ENCODE assay signal across 9 mouse cellular contexts in the genomic region with DNA sequence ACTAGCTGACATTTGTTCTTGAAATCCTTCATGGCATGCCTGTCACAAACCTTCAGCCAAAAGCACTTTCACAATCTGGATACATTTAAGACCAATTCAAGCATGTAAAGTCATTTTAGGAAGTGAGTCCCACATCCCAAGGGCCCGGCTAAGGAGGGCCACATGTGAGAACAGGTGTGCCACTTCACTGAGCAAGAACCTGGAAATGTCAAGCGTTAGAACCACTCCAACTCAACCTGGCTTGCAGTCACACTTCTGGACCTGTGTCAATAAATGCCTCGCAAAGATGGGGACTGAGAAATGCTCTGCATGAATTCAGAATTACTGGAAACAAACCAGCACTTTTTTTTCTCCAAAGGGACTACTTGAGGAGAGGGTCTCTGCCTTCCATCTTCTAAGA. TPM values are rescaled to one million over a fixed set of nuclear protein-coding genes. Genes with fewer than 3 reads are reported as not detected.
DNase-seq lines count a peak whose midpoint lies in the region; ATAC-seq and TF ChIP-seq lines count a peak whose summit lies in the region.
"Had no signal": no experiment of that assay in that cellular context is flagged by ENCODE, and none has a peak within 500 bp of the region (broad histone marks: within the 10 kb centered on the region; RNA-seq: fewer than 3 reads in every experiment).

No protein-coding gene starts in this region.

- no peak overlapping the region for H3K27ac ChIP-seq in hindbrain, postnatal 0 days
- H3K27ac ChIP-seq in hindbrain, embryonic 10.5 days, result no peak overlapping the region
- peak overlapping the region; percentile 40; the same call in 1 of the 2 replicates for H3K27ac ChIP-seq in embryonic facial prominence, embryonic 10.5 days (replicated peaks)
- H3K27ac ChIP-seq in intestine, embryonic 14.5 days (ENCODE audit: low read depth), result peak overlapping the region; percentile 97
- H3K27ac ChIP-seq in lung, embryonic 16.5 days (ENCODE audit: low read length), result peak overlapping the region; percentile 98

- H3K27me3 ChIP-seq in hindbrain, postnatal 0 days (ENCODE audit: insufficient read depth, low read length), result no peaks in the 10 kb centered on the region
- no peaks in the 10 kb centered on the region for H3K27me3 ChIP-seq in hindbrain, embryonic 10.5 days (ENCODE audit: insufficient read depth, poor library complexity, severe bottlenecking)
- no peaks in the 10 kb centered on the region for H3K27me3 ChIP-seq in embryonic facial prominence, embryonic 10.5 days (replicated peaks; ENCODE audit: low read depth, poor library complexity, severe bottlenecking)
- no peaks in the 10 kb centered on the region for H3K27me3 ChIP-seq in intestine, embryonic 14.5 days (replicated peaks; ENCODE audit: control insufficient read depth, insufficient read depth, low read length)
- H3K27me3 ChIP-seq in lung, embryonic 16.5 days (ENCODE audit: control insufficient read depth, insufficient read depth, low read depth, low read length), result no peaks in the 10 kb centered on the region

- H3K4me3 ChIP-seq in hindbrain, postnatal 0 days (ENCODE audit: low read length), result no peak overlapping the region
- no peak overlapping the region for H3K4me3 ChIP-seq in hindbrain, embryonic 10.5 days
- H3K4me3 ChIP-seq in embryonic facial prominence, embryonic 10.5 days, result no peak overlapping the region
- H3K4me3 ChIP-seq in intestine, embryonic 14.5 days (ENCODE audit: low read depth, low read length), result 0 out of 2 replicates have a peak overlapping the region, but pooled peaks have one; percentile 55
- H3K4me3 ChIP-seq in lung, embryonic 16.5 days (ENCODE audit: low read length), result peak overlapping the region; percentile 59; the same call in 1 of the 2 replicates

- no peaks in the 10 kb centered on the region for H3K9me3 ChIP-seq in hindbrain, postnatal 0 days (ENCODE audit: low read length)
- H3K9me3 ChIP-seq in hindbrain, embryonic 10.5 days, result no peaks in the 10 kb centered on the region
- no peaks in the 10 kb centered on the region for H3K9me3 ChIP-seq in embryonic facial prominence, embryonic 10.5 days
- no peaks in the 10 kb centered on the region for H3K9me3 ChIP-seq in intestine, embryonic 14.5 days (ENCODE audit: control insufficient read depth, low read length)
- H3K9me3 ChIP-seq in lung, embryonic 16.5 days (ENCODE audit: control insufficient read depth, low read length), result no peaks in the 10 kb centered on the region

- peak overlapping the region; percentile 34; the same call in 1 of the 2 replicates for H3K4me2 ChIP-seq in hindbrain, postnatal 0 days (ENCODE audit: low read depth, low read length)
- H3K4me2 ChIP-seq in intestine, embryonic 14.5 days (ENCODE audit: low read length), result peak overlapping the region; percentile 64
- peak overlapping the region; percentile 63 for H3K4me2 ChIP-seq in lung, embryonic 16.5 days (ENCODE audit: low read depth, low read length)

- DNase-seq in hindbrain, postnatal 0 days (ENCODE audit: low spot score), result no peak
- no peak for DNase-seq in hindbrain, embryonic 10.5 days (ENCODE audit: low spot score)
- no peak for DNase-seq in embryonic facial prominence, embryonic 10.5 days (ENCODE audit: low spot score)
- no peak for DNase-seq in intestine, embryonic 14.5 days (ENCODE audit: low spot score)
- no peak for DNase-seq in right cerebral cortex, adult 2 months (ENCODE audit: low spot score in 2 of 2)
- DNase-seq in embryo, embryonic 9.5 days (ENCODE audit: extremely low spot score), result no peak

- no peaks in the 10 kb centered on the region; the same call in 1 of the 2 replicates for H3K4me1 ChIP-seq in hindbrain, postnatal 0 days (ENCODE audit: insufficient read depth, low read length)
- peaks cover 7% of the 10 kb centered on the region; the same call in 1 of the 2 replicates for H3K4me1 ChIP-seq in hindbrain, embryonic 10.5 days (replicated peaks)
- peaks cover 18% of the 10 kb centered on the region for H3K4me1 ChIP-seq in embryonic facial prominence, embryonic 10.5 days
- H3K4me1 ChIP-seq in intestine, embryonic 14.5 days (replicated peaks; ENCODE audit: control insufficient read depth, insufficient read depth, low read length), result no peaks in the 10 kb centered on the region
- H3K4me1 ChIP-seq in lung, embryonic 16.5 days (replicated peaks; ENCODE audit: control insufficient read depth, insufficient read depth, low read length), result peaks cover 23% of the 10 kb centered on the region

- no peak for ATAC-seq in hindbrain, postnatal 0 days
- ATAC-seq in intestine, embryonic 14.5 days (replicated peaks; ENCODE audit: low FRiP score, low TSS enrichment, low read depth), result no peak
- peak; percentile 24; the same call in 1 of the 2 replicates for ATAC-seq in lung, embryonic 16.5 days (ENCODE audit: low read depth)
- ATAC-seq in erythroblast, adult 5-6 weeks (replicated peaks; ENCODE audit: low FRiP score, poor library complexity, severe bottlenecking), result no peak
- ATAC-seq: inflammation-experienced regulatory T-cells, adult 6 months had no signal

- no peaks in the 10 kb centered on the region for H3K36me3 ChIP-seq in hindbrain, postnatal 0 days (ENCODE audit: insufficient read depth, low read length)
- H3K36me3 ChIP-seq in hindbrain, embryonic 10.5 days, result no peaks in the 10 kb centered on the region
- H3K36me3 ChIP-seq in embryonic facial prominence, embryonic 10.5 days (replicated peaks), result no peaks in the 10 kb centered on the region
- H3K36me3 ChIP-seq in intestine, embryonic 14.5 days (ENCODE audit: control insufficient read depth, insufficient read depth, low read length), result no peaks in the 10 kb centered on the region
- no peaks in the 10 kb centered on the region for H3K36me3 ChIP-seq in lung, embryonic 16.5 days (ENCODE audit: control insufficient read depth, insufficient read depth, low read length)

- TF ChIP-seq CTCF in hindbrain, postnatal 0 days (IDR thresholded peaks at IDR 0.05; ENCODE audit: low read depth), result no peak

- WGBS in hindbrain, postnatal 0 days, result 62% methylated on average over 3 of the region's 3 CpGs
- WGBS in hindbrain, embryonic 10.5 days, result 86% methylated on average over 3 of the region's 3 CpGs
- 83% methylated on average over 3 of the region's 3 CpGs for WGBS in embryonic facial prominence, embryonic 10.5 days
- WGBS in intestine, embryonic 14.5 days, result 34% methylated on average over 3 of the region's 3 CpGs
- 35% methylated on average over 3 of the region's 3 CpGs for WGBS in lung, embryonic 16.5 days

- H3K9ac ChIP-seq in hindbrain, postnatal 0 days (replicated peaks; ENCODE audit: low read length), result no peak overlapping the region
- no peak overlapping the region for H3K9ac ChIP-seq in intestine, embryonic 14.5 days (ENCODE audit: low read length)
- H3K9ac ChIP-seq in lung, embryonic 16.5 days (ENCODE audit: low read length), result peak overlapping the region; percentile 19; the same call in 1 of the 2 replicates

RNA-seq across cellular contexts. Expression of a gene that starts 0.7 kb away (rescaled TPM):
- 8.5 and 8.6 TPM in 2 replicates for total RNA-seq in hindbrain, postnatal 0 days (2014; rRNA removed)
- polyA plus RNA-seq in hindbrain, postnatal 0 days (2015; fragmentation: Nextera tagmentation; extraction: Ambion mirVana), result 9.5 and 10.6 TPM in 2 replicates
- 2.5 and 3.5 TPM in 2 replicates for polyA plus RNA-seq in hindbrain, embryonic 10.5 days (2016; fragmentation: Nextera tagmentation; extraction: Ambion mirVana)
- 4.6 and 5.7 TPM in 2 replicates for polyA plus RNA-seq in embryonic facial prominence, embryonic 10.5 days (2016; fragmentation: Nextera tagmentation; extraction: Ambion mirVana)
- 93.6 and 101 TPM in 2 replicates for polyA plus RNA-seq in intestine, embryonic 14.5 days (2014; fragmentation: Nextera tagmentation; extraction: Ambion mirVana)
- 176 and 185 TPM in 2 replicates for polyA plus RNA-seq in lung, embryonic 16.5 days (2015; fragmentation: Nextera tagmentation; extraction: Ambion mirVana)
- total RNA-seq in erythroblast, adult 5-6 weeks (2015; ENCODE audit: low replicate concordance), result 0.42 and 0.58 TPM in 2 replicates
- total RNA-seq in erythroblast, adult 5-6 weeks (2017; ENCODE audit: low replicate concordance), result 0.70 and 1.2 TPM in 2 replicates
- polyA plus RNA-seq: inflammation-experienced regulatory T-cells, adult 6 months had no signal

Comparison
In these comparisons a context has a peak if more than half of its experiments do, and no peak if none do; other contexts are left out.
1. H3K27ac ChIP-seq: peak in embryonic facial prominence, embryonic 10.5 days (single experiment), intestine, embryonic 14.5 days (single experiment) and lung, embryonic 16.5 days (single experiment); none in hindbrain, postnatal 0 days (single experiment) and hindbrain, embryonic 10.5 days (single experiment).
2. H3K4me3 ChIP-seq: peak in intestine, embryonic 14.5 days (single experiment) and lung, embryonic 16.5 days (single experiment); none in hindbrain, postnatal 0 days (single experiment), hindbrain, embryonic 10.5 days (single experiment) and embryonic facial prominence, embryonic 10.5 days (single experiment).
3. Peak in every context shown above with its lines, with median percentiles within 50 percentile points of each other: H3K4me2 ChIP-seq.